Mouse (Mus musculus) heart, embryonic 11.5 days (tissue): Measurements from ENCODE around the gene Arg1. TPM values are rescaled to one million over a fixed set of nuclear protein-coding genes. Genes with fewer than 3 reads are reported as not detected.

ENCODE experiments used
- ATAC-seq: fragments of 200-750 bp; cut with Nextera tagmentation; replicated peaks from 2 replicates; pipeline ENCODE4 v1.8.0; 2017; ENCODE audit warnings: moderate library complexity; ENCODE audit not compliant: insufficient number of reproducible peaks, low FRiP score, low TSS enrichment
- H3K27ac ChIP-seq: fragments of 300-500 bp; sonication (generic); 2 replicates; pipeline ENCODE4 v1.5.1; 2014; ENCODE audit warnings: mild to moderate bottlenecking, low read depth, low read length
- H3K27me3 ChIP-seq: fragments of 300-500 bp; sonication (generic); 2 replicates; pipeline ENCODE4 v1.6.1; 2014; ENCODE audit warnings: mild to moderate bottlenecking, low read length, mixed read lengths; ENCODE audit not compliant: control insufficient read depth, insufficient read depth
- H3K36me3 ChIP-seq: fragments of 300-500 bp; sonication (generic); 2 replicates; pipeline ENCODE4 v1.6.1; 2014; ENCODE audit warnings: mild to moderate bottlenecking, low read length, moderate library complexity, mixed read lengths; ENCODE audit not compliant: control insufficient read depth, insufficient read depth
- H3K4me1 ChIP-seq: fragments of 300-500 bp; sonication (generic); 2 replicates; pipeline ENCODE4 v1.6.1; 2014; ENCODE audit warnings: low read length; ENCODE audit not compliant: control insufficient read depth, insufficient read depth
- H3K4me2 ChIP-seq: fragments of 300-500 bp; sonication (generic); 2 replicates; pipeline ENCODE4 v1.6.1; 2014; ENCODE audit warnings: mild to moderate bottlenecking, moderate library complexity
- H3K4me3 ChIP-seq: fragments of 300-500 bp; sonication (generic); 2 replicates; pipeline ENCODE4 v1.5.1; 2014; ENCODE audit warnings: low read depth, low read length
- H3K9ac ChIP-seq: fragments of 300-500 bp; sonication (generic); 2 replicates; pipeline ENCODE4 v1.6.1; 2014; ENCODE audit warnings: mild to moderate bottlenecking, low read depth, low read length, moderate library complexity
- H3K9me3 ChIP-seq: fragments of 300-500 bp; sonication (generic); replicated peaks from 2 replicates; pipeline ENCODE4 v1.6.1; 2016; ENCODE audit warnings: low read length; ENCODE audit not compliant: control insufficient read depth
- WGBS: fragments of 180-500 bp; shearing (Covaris S2); extraction: QIAGEN DNeasy Blood & Tissue Kit; methylation state at CpG from one replicate; pipeline ENCODE4 v1.1.7; 2014; ENCODE audit not compliant: insufficient replicate concordance; 5-methylcytosine and 5-hydroxymethylcytosine counted together
- polyA plus RNA-seq: library from polyadenylated mRNA; unstranded; fragments of >200 nt; fragmentation: Nextera tagmentation; extraction: Ambion mirVana; gene quantifications from 2 replicates; pipeline ENCODE4 v1.2.1, GENCODE M21; 2014

Gene Arg1
- polyA plus RNA-seq, result 1.1 TPM in 2 replicates

DNA sequence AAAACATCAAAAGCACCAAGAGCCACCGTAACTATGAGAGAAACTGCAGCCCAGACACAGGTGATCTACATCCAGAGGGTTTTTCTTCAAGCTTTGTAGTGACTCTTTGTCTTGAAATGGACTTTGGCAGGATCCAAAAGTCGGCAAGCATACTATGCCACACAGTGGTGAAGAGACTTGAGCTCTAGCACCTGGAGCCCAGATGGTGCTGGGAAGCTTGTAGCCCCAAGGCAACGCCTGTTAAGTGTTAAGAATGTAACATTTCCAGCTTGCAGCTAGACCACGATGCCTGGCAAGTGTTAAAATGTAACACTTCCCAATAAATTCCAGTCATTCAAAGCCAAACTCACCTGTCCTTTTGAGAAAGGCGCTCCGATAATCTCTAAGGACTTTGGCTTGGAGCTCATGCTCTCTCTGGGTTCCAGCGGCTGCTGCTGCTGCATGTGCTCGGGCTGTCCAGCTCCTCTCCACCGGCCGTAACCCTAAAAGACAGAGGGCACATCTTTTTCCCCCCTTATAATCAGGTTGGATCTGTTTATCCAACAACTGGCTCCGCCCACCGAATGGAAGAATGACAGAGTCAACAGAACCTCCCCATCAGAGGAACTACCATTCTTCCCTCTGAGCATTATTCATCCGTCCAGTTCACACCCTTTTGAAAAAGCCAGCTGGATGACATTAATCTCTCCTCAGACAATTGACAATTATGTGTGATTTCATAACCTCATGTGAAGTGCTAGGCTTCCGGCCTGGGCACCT lies at the start of gene Arg1:
TSS of gene Arg1 (minus strand) at position 523 of the 759 bp plus-strand sequence.
- peak within 1 kb of the TSS; percentile 58 for H3K4me2 ChIP-seq
- H3K36me3 ChIP-seq, result no peaks in the 10 kb centered on the region
- no peaks in the 10 kb centered on the region for H3K9me3 ChIP-seq
- ATAC-seq, result no peak
- H3K27ac ChIP-seq, result no peak within 1 kb of the TSS
- peaks cover 5% of the 10 kb centered on the region; the same call in 1 of the 2 replicates for H3K4me1 ChIP-seq
- no peak within 1 kb of the TSS for H3K9ac ChIP-seq
- WGBS, result 50% methylated on average over 14 of the region's 14 CpGs
- no peak within 1 kb of the TSS; the same call in 1 of the 2 replicates for H3K4me3 ChIP-seq
- no peaks in the 10 kb centered on the region for H3K27me3 ChIP-seq

DNA sequence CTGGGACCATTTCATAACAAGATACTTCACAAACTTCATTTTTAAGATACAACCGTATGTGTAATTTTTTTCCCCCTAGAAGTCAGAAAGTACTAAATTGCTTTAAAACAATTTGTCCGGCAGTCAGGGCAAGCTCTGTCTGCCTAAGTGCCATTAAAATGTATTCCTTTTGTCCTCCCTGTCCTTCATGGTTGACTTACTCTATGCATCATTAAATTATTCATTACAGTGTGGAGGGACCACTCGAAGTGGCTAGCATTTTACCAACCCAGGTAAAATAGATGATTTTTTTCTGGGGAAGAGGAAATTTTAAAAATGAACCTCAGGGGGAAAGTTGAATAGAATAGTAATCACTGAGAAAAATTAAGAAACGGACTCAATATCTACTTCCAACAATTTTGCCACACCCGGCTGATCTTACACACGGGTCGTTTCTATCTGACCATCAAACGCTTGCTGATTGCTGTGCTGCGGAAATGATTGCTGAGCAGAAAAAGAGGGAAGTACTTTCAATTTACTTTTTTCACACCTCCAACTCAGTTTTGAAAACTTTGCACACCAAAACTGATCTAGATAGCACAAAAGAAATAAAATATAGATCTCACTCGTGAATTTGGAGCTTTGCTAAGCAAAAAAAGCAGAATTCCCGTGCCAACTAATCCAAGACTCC lies 46.7 kb upstream of the Arg1 start:
- H3K9me3 ChIP-seq, result no peaks in the 10 kb centered on the region
- H3K4me1 ChIP-seq, result no peaks in the 10 kb centered on the region; the same call in 1 of the 2 replicates
- no peak overlapping the region for H3K9ac ChIP-seq
- WGBS, result 83% methylated on average over 11 of the region's 11 CpGs
- no peak overlapping the region for H3K4me3 ChIP-seq
- no peaks in the 10 kb centered on the region for H3K27me3 ChIP-seq
- H3K4me2 ChIP-seq, result no peak overlapping the region
- no peak overlapping the region for H3K27ac ChIP-seq
- no peak for ATAC-seq
- no peaks in the 10 kb centered on the region for H3K36me3 ChIP-seq

DNA sequence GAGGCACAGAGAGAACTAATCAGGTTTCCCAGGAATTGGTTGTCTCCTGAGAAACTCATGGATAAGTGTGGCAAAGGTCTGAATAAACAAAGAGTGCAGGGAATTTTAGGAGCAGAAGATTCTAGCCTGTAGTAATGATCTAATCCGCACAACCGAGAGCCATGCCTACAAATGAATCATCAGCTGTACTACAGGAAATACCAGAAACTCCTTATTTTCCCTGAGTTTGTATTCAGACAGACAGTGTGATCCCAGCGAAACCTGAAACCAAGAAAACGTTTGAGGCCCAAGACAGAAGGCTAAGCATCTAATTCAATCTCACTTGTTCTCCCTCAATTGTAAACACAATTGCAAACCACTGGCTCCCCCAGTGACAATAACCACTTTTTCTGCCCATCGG lies 46.1 kb upstream of the Arg1 start:
- Histone ChIP-seq H3K4me3 (no peak overlapping the region), H3K36me3 (no peaks in the 10 kb centered on the region), H3K27ac (0 out of 2 replicates have a peak overlapping the region, but pooled peaks have one; percentile 5), H3K9me3 (no peaks in the 10 kb centered on the region), H3K4me2 (no peak overlapping the region), H3K9ac (no peak overlapping the region), H3K27me3 (no peaks in the 10 kb centered on the region), H3K4me1 (no peaks in the 10 kb centered on the region; the same call in 1 of the 2 replicates)
- no peak for ATAC-seq
- 49% methylated on average over 5 of the region's 5 CpGs for WGBS

DNA sequence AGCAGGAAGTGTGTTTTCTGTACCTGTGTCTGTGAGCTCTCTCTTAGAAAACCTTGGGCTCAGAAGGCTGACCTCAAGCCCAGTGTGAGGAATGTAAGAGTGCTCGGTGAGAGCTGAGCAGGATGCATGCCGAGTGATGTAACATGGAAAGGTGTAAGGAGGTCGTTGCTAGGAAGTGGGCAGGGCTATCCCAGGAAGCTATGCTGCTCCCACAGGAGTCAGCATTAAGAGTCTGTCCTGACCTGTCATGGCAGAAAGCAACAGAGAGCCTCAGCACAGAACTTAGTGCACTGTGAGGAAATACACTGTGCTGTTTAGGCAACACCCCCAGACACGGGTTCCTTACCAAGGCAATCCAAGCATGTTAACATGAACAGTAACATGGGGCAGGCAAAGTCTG lies 45.6 kb upstream of the Arg1 start:
- H3K9me3 ChIP-seq, result no peaks in the 10 kb centered on the region
- no peak overlapping the region for H3K9ac ChIP-seq
- no peaks in the 10 kb centered on the region; the same call in 1 of the 2 replicates for H3K4me1 ChIP-seq
- WGBS, result 25% methylated on average over 4 of the region's 4 CpGs
- H3K36me3 ChIP-seq, result no peaks in the 10 kb centered on the region
- H3K4me3 ChIP-seq, result no peak overlapping the region
- H3K4me2 ChIP-seq, result no peak overlapping the region
- H3K27me3 ChIP-seq, result no peaks in the 10 kb centered on the region
- ATAC-seq, result no peak
- peak overlapping the region; percentile 5; the same call in 1 of the 2 replicates for H3K27ac ChIP-seq

DNA sequence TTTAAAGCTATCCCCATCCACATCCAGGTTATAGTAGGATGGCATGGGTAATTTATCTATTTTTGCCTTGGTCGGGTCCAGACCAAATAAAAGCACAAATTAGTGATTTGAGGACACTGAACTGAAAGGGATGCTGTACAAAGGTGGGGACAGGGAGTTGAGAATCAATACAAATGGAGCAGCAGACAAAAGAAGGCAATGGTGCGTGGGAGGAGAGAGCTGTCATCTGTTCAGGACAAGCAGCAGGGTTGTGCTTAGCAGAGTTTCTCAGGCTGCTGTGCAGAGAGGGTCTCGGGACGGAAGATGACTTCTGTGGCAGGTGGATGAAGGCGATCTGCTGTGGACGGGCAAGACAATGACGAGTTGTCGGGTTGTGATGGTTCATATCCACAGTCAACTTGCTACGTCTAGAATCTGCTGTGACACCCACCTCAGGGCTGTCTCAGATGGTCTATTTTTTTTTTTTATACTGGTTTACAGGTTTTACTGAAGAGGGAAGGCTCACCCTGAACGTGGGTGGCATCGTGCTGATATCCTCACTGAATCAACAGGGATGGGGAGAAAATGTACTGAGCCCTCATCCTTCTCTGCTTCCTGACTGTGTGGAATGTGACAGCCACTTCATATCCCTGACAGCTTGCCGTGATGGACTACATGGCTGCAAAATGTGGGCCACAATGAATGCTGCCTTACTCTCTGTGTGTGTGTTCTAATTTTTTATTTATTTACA lies 38.7 kb upstream of the Arg1 start:
- Histone ChIP-seq H3K27ac (no peak overlapping the region), H3K4me1 (peaks cover 2% of the 10 kb centered on the region; the same call in 1 of the 2 replicates), H3K36me3 (no peaks in the 10 kb centered on the region), H3K4me2 (no peak overlapping the region), H3K27me3 (no peaks in the 10 kb centered on the region), H3K9ac (no peak overlapping the region), H3K4me3 (no peak overlapping the region), H3K9me3 (no peaks in the 10 kb centered on the region)
- ATAC-seq, result no peak
- 65% methylated on average over 12 of the region's 12 CpGs for WGBS

DNA sequence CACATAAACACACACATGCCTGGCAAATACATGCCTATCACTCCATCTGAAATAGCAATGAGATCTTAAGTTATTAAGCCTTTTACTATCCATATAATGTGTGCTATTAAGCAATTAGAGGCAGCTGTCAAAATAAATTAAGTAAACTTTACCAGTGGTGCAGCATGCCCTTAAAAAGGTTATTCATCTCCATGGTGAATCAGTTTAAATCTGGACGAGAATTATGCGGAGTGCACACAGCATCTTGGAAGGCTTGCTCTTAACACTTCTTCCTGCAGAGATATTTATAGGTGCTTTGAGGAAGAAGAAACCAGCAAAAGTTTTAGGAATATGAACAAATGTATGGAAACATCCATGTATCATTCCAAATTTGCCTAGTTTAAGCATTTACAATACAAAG lies 34.6 kb upstream of the Arg1 start:
- H3K4me3 ChIP-seq, result no peak overlapping the region
- H3K27ac ChIP-seq, result no peak overlapping the region
- 61% methylated on average over 2 of the region's 2 CpGs for WGBS
- H3K4me2 ChIP-seq, result no peak overlapping the region
- H3K9me3 ChIP-seq, result no peaks in the 10 kb centered on the region
- ATAC-seq, result no peak
- H3K27me3 ChIP-seq, result no peaks in the 10 kb centered on the region
- peaks cover 2% of the 10 kb centered on the region; the same call in 1 of the 2 replicates for H3K4me1 ChIP-seq
- no peaks in the 10 kb centered on the region for H3K36me3 ChIP-seq
- H3K9ac ChIP-seq, result no peak overlapping the region

DNA sequence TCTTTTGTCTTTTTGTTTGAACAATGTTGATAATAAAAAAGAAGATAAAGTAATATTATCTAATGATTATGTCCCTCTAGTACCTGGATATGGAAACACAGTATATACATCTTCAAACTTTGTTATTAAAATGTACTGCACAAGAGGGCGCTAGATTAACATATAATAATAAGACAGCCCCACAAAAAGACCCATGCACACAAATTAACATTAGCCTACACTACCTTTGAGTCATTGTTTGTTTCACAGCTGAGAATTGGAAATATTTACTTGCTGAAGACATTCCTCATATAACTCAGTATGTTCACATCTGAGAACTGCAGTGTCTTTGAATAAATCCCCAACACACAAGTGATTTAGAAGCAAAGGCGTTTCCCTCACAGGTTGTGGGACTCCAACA lies 33.8 kb upstream of the Arg1 start:
- Histone ChIP-seq H3K36me3 (no peaks in the 10 kb centered on the region), H3K4me1 (peaks cover 1% of the 10 kb centered on the region; the same call in 1 of the 2 replicates), H3K4me2 (no peak overlapping the region), H3K9me3 (no peaks in the 10 kb centered on the region), H3K27me3 (no peaks in the 10 kb centered on the region), H3K27ac (no peak overlapping the region), H3K4me3 (no peak overlapping the region), H3K9ac (no peak overlapping the region)
- WGBS, result 46% methylated on average over 2 of the region's 2 CpGs
- ATAC-seq, result no peak

DNA sequence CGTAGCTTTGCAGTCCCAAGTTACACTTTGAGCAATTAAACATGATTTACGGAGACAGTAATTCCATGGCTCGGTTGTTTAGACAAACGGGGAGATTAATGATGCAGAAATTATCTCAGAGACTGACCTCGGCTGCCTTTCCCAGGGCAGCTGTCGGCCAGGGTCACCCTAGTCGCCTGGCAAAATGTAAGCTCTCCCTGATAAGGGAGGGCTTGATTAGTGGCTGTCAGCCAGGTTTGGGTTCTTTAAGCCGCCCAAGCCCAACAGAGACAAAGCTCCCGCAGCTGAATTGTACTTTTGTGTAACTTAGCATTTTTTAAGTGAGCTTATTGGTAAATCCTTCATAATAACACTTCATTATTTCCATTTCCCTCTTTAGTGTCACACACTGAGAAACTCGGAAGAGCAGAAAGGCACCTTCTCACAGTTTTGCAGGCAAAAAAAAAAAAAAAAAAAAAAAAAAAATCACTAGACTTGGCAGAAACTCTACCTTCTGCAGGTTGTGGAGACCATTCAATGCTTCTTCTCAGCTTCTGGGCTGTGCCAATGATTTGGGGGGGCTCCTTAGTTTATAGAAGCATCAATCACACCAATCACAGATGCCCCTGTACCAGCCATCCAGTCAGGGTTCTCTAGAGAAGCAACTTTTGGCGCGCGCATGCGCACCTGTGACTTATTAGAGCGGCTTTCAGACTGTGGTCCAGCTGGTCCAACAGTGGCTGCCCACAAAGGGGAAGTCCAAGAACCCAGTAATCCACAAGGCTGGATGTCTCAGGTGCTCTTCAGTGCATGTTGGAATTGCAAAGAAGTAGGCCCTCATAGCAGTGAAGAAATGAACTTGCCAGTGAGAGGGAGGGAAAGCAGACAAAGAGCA lies 32.0 kb upstream of the Arg1 start:
- Histone ChIP-seq H3K4me1 (no peaks in the 10 kb centered on the region; the same call in 1 of the 2 replicates), H3K36me3 (no peaks in the 10 kb centered on the region), H3K9ac (no peak overlapping the region), H3K27me3 (no peaks in the 10 kb centered on the region), H3K9me3 (no peaks in the 10 kb centered on the region), H3K4me3 (no peak overlapping the region), H3K4me2 (peak overlapping the region; percentile 57), H3K27ac (no peak overlapping the region)
- ATAC-seq, result no peak
- 35% methylated on average over 15 of the region's 15 CpGs for WGBS
